In genomic region chr2:125788351-125788750, GRCm38 (mm10) we compare ENCODE assay signal across 18 mouse cellular contexts. TPM values are rescaled to one million over a fixed set of nuclear protein-coding genes. Genes with fewer than 3 reads are reported as not detected.
DNase-seq lines count a peak whose midpoint lies in the region; ATAC-seq lines count a peak whose summit lies in the region.
"Had no signal": no experiment of that assay in that cellular context is flagged by ENCODE, and none has a peak within 500 bp of the region (broad histone marks: within the 10 kb centered on the region; RNA-seq: fewer than 3 reads in every experiment).

No protein-coding gene starts in this region.

- DNase-seq in 3134 (ENCODE audit: extremely low read depth, insufficient read length, low spot score) (peak; percentile 53), 3T3-L1 (ENCODE audit: low read depth, low spot score) (peak; percentile 83), NIH3T3 (ENCODE audit: low read depth) (peak; percentile 25)
- DNase-seq in induced T-regulatory cell, adult 2 months (ENCODE audit: low read depth) = peak; percentile 52
- no peak for DNase-seq in right cerebral cortex, postnatal 25 days
- DNase-seq: adrenal gland, postnatal 25 days; cerebellum, adult 2 months; cerebellum, postnatal 36 days; gastrocnemius, postnatal 25 days; kidney, postnatal 10 days; left cerebral cortex, postnatal 4 days; liver; liver, postnatal 0 days; lung, postnatal 10 days; thymus, postnatal 25 days had no signal

- no peak for ATAC-seq in cerebellum, adult (ENCODE audit: insufficient number of reproducible peaks, low FRiP score, low TSS enrichment)
- ATAC-seq in monocyte, adult 5-6 weeks (replicated peaks; ENCODE audit: insufficient number of reproducible peaks, low FRiP score, low TSS enrichment, poor library complexity, severe bottlenecking) = no peak
- ATAC-seq: liver, postnatal 0 days; midbrain, embryonic 16.5 days had no signal

RNA-seq across cellular contexts. Expression of gene Secisbp2l, which starts 5.7 kb away (rescaled TPM):
- total RNA-seq in monocyte, adult 5-6 weeks (2017) = 52.9 to 72.2 TPM (median 55.9 TPM) in 3 replicates
